Mouse (Mus musculus): ENCODE measurements around the gene Mllt10. TPM values are rescaled to one million over a fixed set of nuclear protein-coding genes. Genes with fewer than 3 reads are reported as not detected.

Gene Mllt10
- polyA plus RNA-seq, 1 experiment, result 433 TPM

- TF ChIP-seq CTCF (IDR thresholded peaks at IDR 0.05; ENCODE audit: insufficient read depth, low read depth, low read length) (no peak), POLR2A (IDR thresholded peaks at IDR 0.05; ENCODE audit: insufficient read depth, low read depth, low read length) (no peak)
- no peak overlapping the region for H3K27ac ChIP-seq (ENCODE audit: insufficient read depth, low read depth, low read length)
- WGBS, result 80% methylated on average over 3 of the region's 3 CpGs
- H3K4me3 ChIP-seq (ENCODE audit: insufficient read depth, low read depth, low read length), result no peak overlapping the region
- H3K4me1 ChIP-seq (ENCODE audit: control insufficient read depth, insufficient read depth, low read length), result no peaks in the 10 kb centered on the region
Observed at GRCm38 (mm10) chr2:18156131-18156530, 101.1 kb downstream of the Mllt10 start.

GRCm38 (mm10) chr2:18159426-18159825, 104.4 kb downstream of the Mllt10 start:
- 67% methylated on average over 3 of the region's 3 CpGs for WGBS
- Histone ChIP-seq H3K27ac (ENCODE audit: insufficient read depth, low read depth, low read length) (no peak overlapping the region), H3K4me3 (ENCODE audit: insufficient read depth, low read depth, low read length) (no peak overlapping the region), H3K4me1 (ENCODE audit: control insufficient read depth, insufficient read depth, low read length) (no peaks in the 10 kb centered on the region)
- TF ChIP-seq CTCF (IDR thresholded peaks at IDR 0.05; ENCODE audit: insufficient read depth, low read depth, low read length), result no peak
- no peak for TF ChIP-seq POLR2A (IDR thresholded peaks at IDR 0.05; ENCODE audit: insufficient read depth, low read depth, low read length)

- 61% methylated on average over 5 of the region's 5 CpGs for WGBS
- no peak overlapping the region for H3K27ac ChIP-seq (ENCODE audit: insufficient read depth, low read depth, low read length)
- H3K4me3 ChIP-seq (ENCODE audit: insufficient read depth, low read depth, low read length), result no peak overlapping the region
- H3K4me1 ChIP-seq (ENCODE audit: control insufficient read depth, insufficient read depth, low read length), result no peaks in the 10 kb centered on the region
- TF ChIP-seq POLR2A (IDR thresholded peaks at IDR 0.05; ENCODE audit: insufficient read depth, low read depth, low read length) (no peak), CTCF (IDR thresholded peaks at IDR 0.05; ENCODE audit: insufficient read depth, low read depth, low read length) (no peak)
Observed at GRCm38 (mm10) chr2:18160992-18161391, 106.0 kb downstream of the Mllt10 start.

- TF ChIP-seq CTCF (IDR thresholded peaks at IDR 0.05; ENCODE audit: insufficient read depth, low read depth, low read length), result no peak
- no peak for TF ChIP-seq POLR2A (IDR thresholded peaks at IDR 0.05; ENCODE audit: insufficient read depth, low read depth, low read length)
- Histone ChIP-seq H3K27ac (ENCODE audit: insufficient read depth, low read depth, low read length) (no peak overlapping the region), H3K4me1 (ENCODE audit: control insufficient read depth, insufficient read depth, low read length) (no peaks in the 10 kb centered on the region), H3K4me3 (ENCODE audit: insufficient read depth, low read depth, low read length) (no peak overlapping the region)
- 64% methylated on average over 2 of the region's 2 CpGs for WGBS
Observed at GRCm38 (mm10) chr2:18165511-18165910, 110.5 kb downstream of the Mllt10 start.

- H3K4me1 ChIP-seq (ENCODE audit: control insufficient read depth, insufficient read depth, low read length), result no peaks in the 10 kb centered on the region
- TF ChIP-seq CTCF (IDR thresholded peaks at IDR 0.05; ENCODE audit: insufficient read depth, low read depth, low read length) (no peak), POLR2A (IDR thresholded peaks at IDR 0.05; ENCODE audit: insufficient read depth, low read depth, low read length) (no peak)
- WGBS, result 77% methylated on average over 1 of the region's 1 CpGs
- no peak overlapping the region for H3K27ac ChIP-seq (ENCODE audit: insufficient read depth, low read depth, low read length)
- no peak overlapping the region for H3K4me3 ChIP-seq (ENCODE audit: insufficient read depth, low read depth, low read length)
Observed at GRCm38 (mm10) chr2:18169174-18169948, 114.3 kb downstream of the Mllt10 start.

- Histone ChIP-seq H3K4me3 (ENCODE audit: insufficient read depth, low read depth, low read length) (no peak overlapping the region), H3K4me1 (ENCODE audit: control insufficient read depth, insufficient read depth, low read length) (peaks cover 2% of the 10 kb centered on the region; the same call in 1 of the 2 replicates), H3K27ac (ENCODE audit: insufficient read depth, low read depth, low read length) (no peak overlapping the region)
- no peak for TF ChIP-seq POLR2A (IDR thresholded peaks at IDR 0.05; ENCODE audit: insufficient read depth, low read depth, low read length)
- TF ChIP-seq CTCF (IDR thresholded peaks at IDR 0.05; ENCODE audit: insufficient read depth, low read depth, low read length), result no peak
- 67% methylated on average over 1 of the region's 1 CpGs for WGBS
Observed at GRCm38 (mm10) chr2:18175234-18175633, 120.2 kb downstream of the Mllt10 start.

GRCm38 (mm10) chr2:18176235-18176634, 121.2 kb downstream of the Mllt10 start:
- WGBS, result 74% methylated on average over 3 of the region's 3 CpGs
- no peak overlapping the region for H3K4me3 ChIP-seq (ENCODE audit: insufficient read depth, low read depth, low read length)
- TF ChIP-seq CTCF (IDR thresholded peaks at IDR 0.05; ENCODE audit: insufficient read depth, low read depth, low read length) (no peak), POLR2A (IDR thresholded peaks at IDR 0.05; ENCODE audit: insufficient read depth, low read depth, low read length) (no peak)

GRCm38 (mm10) chr2:18180323-18180722, 125.3 kb downstream of the Mllt10 start:
- WGBS, result 64% methylated on average over 5 of the region's 5 CpGs
- Histone ChIP-seq H3K4me1 (ENCODE audit: control insufficient read depth, insufficient read depth, low read length) (peaks cover 2% of the 10 kb centered on the region; the same call in 1 of the 2 replicates), H3K27ac (ENCODE audit: insufficient read depth, low read depth, low read length) (no peak overlapping the region), H3K4me3 (ENCODE audit: insufficient read depth, low read depth, low read length) (no peak overlapping the region)
- TF ChIP-seq CTCF (IDR thresholded peaks at IDR 0.05; ENCODE audit: insufficient read depth, low read depth, low read length), result no peak
- TF ChIP-seq POLR2A (IDR thresholded peaks at IDR 0.05; ENCODE audit: insufficient read depth, low read depth, low read length), result no peak

More at GRCm38 (mm10) chr2:18176235-18176634, 121.2 kb downstream of the Mllt10 start:
- Histone ChIP-seq H3K4me1 (ENCODE audit: control insufficient read depth, insufficient read depth, low read length) (peaks cover 2% of the 10 kb centered on the region; the same call in 1 of the 2 replicates), H3K27ac (ENCODE audit: insufficient read depth, low read depth, low read length) (no peak overlapping the region)

GRCm38 (mm10) chr2:18181631-18182030, 126.6 kb downstream of the Mllt10 start:
- H3K4me1 ChIP-seq (ENCODE audit: control insufficient read depth, insufficient read depth, low read length), result no peaks in the 10 kb centered on the region
- TF ChIP-seq CTCF (IDR thresholded peaks at IDR 0.05; ENCODE audit: insufficient read depth, low read depth, low read length) (no peak), POLR2A (IDR thresholded peaks at IDR 0.05; ENCODE audit: insufficient read depth, low read depth, low read length) (no peak)
- 81% methylated on average over 3 of the region's 3 CpGs for WGBS
- no peak overlapping the region for H3K4me3 ChIP-seq (ENCODE audit: insufficient read depth, low read depth, low read length)
- H3K27ac ChIP-seq (ENCODE audit: insufficient read depth, low read depth, low read length), result no peak overlapping the region
